Mouse (Mus musculus): Measurements from ENCODE around the gene Olfr96.
"Not testable (repeated sequence)": the region's sequence is repeated elsewhere in the genome, so short reads cannot be mapped to it uniquely, and the experiment has no call there.

The Olfr96 gene

GRCm38 (mm10) chr17:37219846-37220245 is at the start of gene Olfr96:
Gene Olfr96 (plus strand): TSS chr17:37220146.
- no peak for DNase-seq (ENCODE audit: low spot score)

DNA sequence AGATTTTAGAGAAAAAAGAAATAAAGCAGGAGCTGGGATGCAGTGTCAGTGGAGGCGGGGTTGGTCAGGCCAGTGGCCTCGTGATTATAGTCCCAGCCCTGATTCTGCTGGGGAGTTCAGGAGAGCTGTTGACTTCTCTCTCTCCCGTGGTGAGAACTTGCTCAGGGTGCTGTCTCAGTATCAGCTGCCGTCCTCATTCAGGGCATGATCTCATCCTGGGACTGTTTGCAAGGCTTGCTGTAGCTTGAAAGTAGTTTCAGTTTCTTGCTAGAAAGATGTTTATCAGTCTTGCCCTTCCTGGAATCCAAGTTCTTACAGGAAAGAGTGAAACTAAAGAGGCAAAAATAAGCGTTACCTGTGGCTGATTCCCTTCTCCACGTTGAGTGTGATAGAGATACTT is 34.5 kb upstream of the Olfr96 start:
- no peak for DNase-seq (ENCODE audit: low spot score)

- no peak for DNase-seq (ENCODE audit: low spot score)
Observed at GRCm38 (mm10) chr17:37190711-37191110, 29.2 kb upstream of the Olfr96 start.

DNA sequence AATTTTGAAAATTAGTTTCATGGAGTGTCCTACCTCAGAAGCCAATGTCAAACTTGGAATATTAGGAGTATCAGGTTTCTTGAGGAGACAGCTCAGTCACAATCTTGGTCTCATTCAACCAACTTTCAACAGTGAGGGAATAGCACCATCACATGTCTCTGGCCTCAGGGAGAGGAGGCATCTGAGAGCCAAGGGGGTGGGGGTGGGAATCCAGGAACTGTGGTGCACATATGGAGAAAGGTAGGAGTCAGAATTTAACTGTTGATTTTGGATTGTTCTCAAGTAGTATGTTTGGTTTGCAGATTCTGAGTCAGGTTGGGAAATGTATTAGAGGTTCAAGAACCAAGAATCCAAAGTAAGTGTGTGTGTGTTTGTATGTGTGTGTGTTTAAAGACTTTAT is 26.9 kb upstream of the Olfr96 start:
- no peak for DNase-seq (ENCODE audit: low spot score)

DNA sequence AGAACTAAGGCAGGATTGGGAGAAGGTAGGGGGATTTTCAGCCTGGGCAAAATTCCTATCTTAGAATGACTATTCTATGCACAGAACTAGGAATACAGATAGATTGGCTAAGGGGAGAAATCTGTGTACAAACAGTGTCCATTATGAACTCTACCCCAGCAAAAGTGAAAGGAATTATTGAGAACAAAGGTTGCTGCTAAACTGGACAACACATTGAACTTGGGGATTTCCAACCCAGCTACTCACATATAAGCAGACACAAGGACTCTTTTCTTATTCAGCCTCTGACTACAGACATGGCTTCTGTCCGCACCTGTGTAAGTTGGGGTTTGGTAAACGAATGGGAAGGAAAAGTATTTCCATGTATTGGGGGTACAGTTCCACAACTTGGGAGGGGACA is 26.3 kb upstream of the Olfr96 start, which contains the start of gene Ubd:
Gene Ubd (plus strand): TSS at position 237 of the 400 bp plus-strand sequence.
- no peak for DNase-seq (ENCODE audit: low spot score)

DNA sequence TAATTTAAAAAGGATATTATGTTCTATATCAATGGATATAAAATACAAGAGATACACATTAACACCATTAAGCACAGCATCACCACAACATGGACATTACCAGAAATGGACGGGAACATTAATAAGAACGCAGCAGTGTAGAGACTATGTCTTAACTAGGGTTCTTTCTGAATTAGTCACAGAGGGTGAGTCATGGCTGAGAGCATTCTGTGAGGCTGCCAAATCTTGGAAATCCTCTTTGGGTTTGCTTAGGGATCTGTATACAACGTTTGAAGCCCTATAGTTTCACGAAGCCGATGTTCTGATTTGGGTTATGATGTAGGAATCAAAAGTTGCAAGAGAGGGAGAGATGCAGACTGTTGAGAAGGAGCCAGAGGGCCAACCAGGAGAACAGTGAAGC is 25.2 kb upstream of the Olfr96 start:
- DNase-seq (ENCODE audit: low spot score) = no peak

- no peak for DNase-seq (ENCODE audit: low spot score)
Observed at GRCm38 (mm10) chr17:37196845-37197724, 22.9 kb upstream of the Olfr96 start.

GRCm38 (mm10) chr17:37200894-37201293 is 19.1 kb upstream of the Olfr96 start, which contains the start of gene Olfr94:
Gene Olfr94 (minus strand): TSS chr17:37200994.
- DNase-seq (ENCODE audit: low spot score) = no peak

GRCm38 (mm10) chr17:37203206-37203916 is 16.6 kb upstream of the Olfr96 start:
- DNase-seq (ENCODE audit: low spot score) = peak; percentile 34

DNA sequence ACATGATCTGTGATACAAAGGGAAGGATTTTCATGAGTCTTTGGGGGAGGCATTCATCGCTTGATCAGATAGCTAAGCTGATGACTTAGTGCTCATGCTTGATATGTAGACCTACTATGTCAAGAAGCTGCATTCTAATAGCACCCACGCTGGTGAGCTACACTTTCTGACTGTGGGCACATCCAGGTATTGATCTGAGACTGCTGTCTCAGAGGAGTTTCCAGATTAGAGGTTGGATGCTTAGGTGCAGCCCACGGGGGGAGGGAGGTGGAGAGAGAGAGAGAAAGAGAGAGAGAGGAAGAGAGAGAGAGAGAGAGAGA is 16.1 kb upstream of the Olfr96 start:
- DNase-seq (ENCODE audit: low spot score) = no peak

DNA sequence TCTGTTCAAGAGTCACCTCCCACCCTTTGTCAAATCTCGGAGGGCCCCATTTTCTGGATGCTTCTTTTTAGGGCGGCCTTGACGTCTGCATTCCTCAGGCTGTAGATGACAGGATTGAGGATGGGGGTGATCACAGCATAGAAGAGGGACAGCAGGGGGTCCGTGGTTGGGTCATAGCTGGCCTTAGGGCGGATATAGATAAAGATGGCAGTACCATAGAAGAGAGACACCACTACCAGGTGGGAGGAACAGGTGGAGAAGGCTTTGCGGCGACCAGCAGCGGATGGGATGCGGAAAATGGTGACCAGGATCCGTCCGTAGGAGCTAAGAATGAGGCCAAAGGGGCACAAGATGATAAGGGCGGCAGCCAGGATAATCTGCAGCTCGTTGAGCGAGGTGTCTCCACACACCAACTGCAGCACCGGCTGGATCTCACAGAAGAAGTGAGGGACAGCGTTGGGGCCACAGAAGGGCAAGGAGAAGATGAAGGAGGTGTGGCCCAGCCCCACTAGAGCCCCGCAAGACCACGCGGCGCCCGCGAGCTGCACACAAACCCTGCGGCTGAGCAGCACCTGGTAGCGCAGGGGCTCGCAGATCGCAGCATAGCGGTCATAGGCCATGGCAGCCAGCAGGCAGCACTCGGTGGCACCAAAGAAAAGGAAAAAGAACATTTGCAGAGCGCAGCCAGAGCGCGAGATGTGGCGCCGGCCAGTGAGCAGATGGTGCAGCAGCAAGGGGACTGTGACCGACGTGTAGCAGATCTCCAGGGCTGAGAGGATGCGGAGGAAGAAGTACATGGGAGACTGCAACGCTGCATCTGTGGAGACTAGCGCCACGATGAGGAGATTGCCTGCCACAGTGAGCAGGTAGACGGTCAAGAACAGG is 8.8 kb upstream of the Olfr96 start:
- no peak for DNase-seq (ENCODE audit: low spot score)

- DNase-seq (ENCODE audit: low spot score) = no peak
Observed at GRCm38 (mm10) chr17:37213018-37213417, 6.9 kb upstream of the Olfr96 start, which contains the start of gene Olfr95. Gene Olfr95 (minus strand): TSS chr17:37213118.

DNA sequence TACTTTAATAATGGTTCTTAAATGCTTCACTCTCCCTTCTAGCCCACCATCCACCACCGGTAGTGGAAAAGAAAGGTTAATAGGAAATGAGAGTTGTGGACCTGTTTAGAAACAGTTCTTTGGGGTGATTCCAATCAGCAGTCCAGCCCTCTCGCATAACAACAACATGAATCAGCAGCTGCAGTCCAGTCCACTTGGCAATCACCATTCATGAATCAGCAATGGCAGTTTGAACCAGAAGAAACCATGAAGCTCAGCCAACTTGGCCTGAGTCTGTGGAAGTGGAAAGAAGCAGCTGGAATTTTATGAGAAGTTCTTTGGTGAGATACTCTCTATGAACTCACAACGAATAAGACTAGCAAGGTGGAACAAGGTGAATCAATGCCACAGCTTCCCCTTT is 1.5 kb upstream of the Olfr96 start:
- no peak for DNase-seq (ENCODE audit: low spot score)

DNA sequence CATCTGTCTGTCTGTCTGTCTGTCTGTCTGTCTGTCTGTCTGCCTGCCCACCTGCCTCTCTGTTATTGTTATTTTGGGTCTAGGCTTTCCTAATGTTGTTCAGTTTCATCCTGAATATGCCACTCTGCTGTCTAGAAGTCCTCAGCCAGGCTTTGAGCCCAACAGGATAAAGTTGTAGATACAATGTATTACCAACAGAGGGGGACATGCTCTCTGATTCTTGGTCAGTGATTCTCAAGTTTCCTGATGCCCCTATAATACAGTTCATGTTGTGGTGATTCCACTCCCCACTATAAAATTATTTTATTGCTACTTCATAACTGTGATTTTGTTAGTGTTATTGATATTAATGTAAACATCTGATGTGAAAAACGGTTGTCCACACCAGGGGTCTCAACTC is 1.9 kb downstream of the Olfr96 start:
- no peak for DNase-seq (ENCODE audit: low spot score)

DNA sequence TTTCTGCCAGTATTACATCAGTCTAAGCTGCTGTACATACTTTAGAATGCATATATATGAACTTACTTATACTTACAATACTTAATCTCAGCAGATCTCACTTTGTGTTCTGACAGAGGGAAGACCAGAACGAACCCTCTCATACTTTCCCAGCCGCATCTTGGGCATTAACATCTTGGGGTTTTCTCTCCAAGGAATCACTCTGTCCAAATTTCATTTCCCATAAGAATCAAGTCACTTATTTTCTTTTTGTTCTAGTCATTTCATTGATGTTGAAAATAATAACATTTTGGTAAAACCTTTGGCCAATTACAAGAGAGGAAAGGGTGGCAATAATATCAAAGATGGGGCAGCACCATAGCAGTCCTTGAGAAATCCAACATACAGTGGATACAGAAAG is 17.3 kb downstream of the Olfr96 start, which contains the start of gene Olfr97:
Gene Olfr97 (minus strand): TSS at position 101 of the 400 bp plus-strand sequence.
- DNase-seq (ENCODE audit: low spot score) = not testable (repeated sequence)

- no peak for DNase-seq (ENCODE audit: low spot score)
Observed at GRCm38 (mm10) chr17:37242198-37242597, 22.3 kb downstream of the Olfr96 start.

DNA sequence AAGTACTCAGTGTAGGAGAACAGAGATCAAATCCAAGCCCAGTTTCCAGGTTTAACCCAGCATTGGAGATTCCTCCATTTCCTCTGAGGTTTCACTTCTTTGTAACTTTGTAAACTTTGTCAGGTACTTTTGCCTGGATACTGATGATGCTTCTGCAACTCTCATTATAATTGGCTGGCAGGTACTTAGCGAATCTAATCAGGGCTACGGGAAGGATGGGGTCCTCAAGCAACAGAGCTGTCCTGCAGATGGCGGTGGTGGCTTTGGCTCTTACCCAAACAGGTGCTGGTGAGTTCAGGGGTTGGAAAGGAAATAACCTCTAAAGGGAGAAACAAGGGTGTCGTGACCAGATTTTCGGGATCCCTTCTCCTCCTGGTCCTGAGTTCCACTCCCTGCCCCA is 26.8 kb downstream of the Olfr96 start:
- no peak for DNase-seq (ENCODE audit: low spot score)

DNA sequence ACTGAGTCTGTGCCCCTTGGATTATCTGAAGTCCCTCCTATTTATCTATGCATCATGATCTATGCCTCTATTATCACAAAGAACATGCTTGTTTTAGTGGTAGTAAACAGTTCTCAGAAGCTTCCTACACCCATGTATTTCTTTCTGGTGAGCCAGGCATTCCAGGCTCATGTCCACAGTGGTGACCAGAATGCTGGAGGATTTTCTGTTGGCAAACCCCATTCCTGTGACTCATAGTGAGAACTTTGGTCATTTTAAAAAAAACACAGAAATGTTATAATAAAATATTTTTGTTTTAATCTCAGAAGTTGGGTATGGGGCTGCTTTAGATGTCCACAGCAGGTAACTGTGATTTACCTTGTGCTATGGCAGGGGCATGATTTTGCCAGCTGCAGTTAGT is 29.5 kb downstream of the Olfr96 start:
- no peak for DNase-seq (ENCODE audit: low spot score)

GRCm38 (mm10) chr17:37250544-37250943 is 30.6 kb downstream of the Olfr96 start:
- DNase-seq (ENCODE audit: low spot score) = no peak

- no peak for DNase-seq (ENCODE audit: low spot score)
Observed at GRCm38 (mm10) chr17:37263626-37264025, 43.7 kb downstream of the Olfr96 start, which contains the start of gene Olfr98. Gene Olfr98 (minus strand): TSS chr17:37263749.

GRCm38 (mm10) chr17:37270058-37270701 is 50.2 kb downstream of the Olfr96 start, which contains the start of gene H2-M3:
Gene H2-M3 (plus strand): TSS chr17:37270220.
- peak; percentile 76 for DNase-seq (ENCODE audit: low spot score)

All from c-Kit-positive CD71-positive TER-119-positive erythroid progenitor cells, embryonic 14.5 days (primary cell).